Mouse (Mus musculus): Measurements from ENCODE around the gene Tdp2.

The Tdp2 gene

GRCm38 (mm10) chr13:24868233-24868632 lies 36.8 kb downstream of the Tdp2 start:
- DNase-seq (ENCODE audit: extremely low read depth, insufficient read length, low spot score): no peak

- DNase-seq (ENCODE audit: extremely low read depth, insufficient read length, low spot score): no peak
Observed at GRCm38 (mm10) chr13:24879359-24880040, 48.0 kb downstream of the Tdp2 start.

- no peak for DNase-seq (ENCODE audit: extremely low read depth, insufficient read length, low spot score)
Observed at GRCm38 (mm10) chr13:24880208-24880607, 48.7 kb downstream of the Tdp2 start.

- DNase-seq (ENCODE audit: extremely low read depth, insufficient read length, low spot score): no peak
Observed at GRCm38 (mm10) chr13:24880704-24881103, 49.2 kb downstream of the Tdp2 start.

GRCm38 (mm10) chr13:24882411-24882810 lies 50.9 kb downstream of the Tdp2 start:
- DNase-seq (ENCODE audit: extremely low read depth, insufficient read length, low spot score): no peak

GRCm38 (mm10) chr13:24889554-24889953 lies 58.1 kb downstream of the Tdp2 start:
- DNase-seq (ENCODE audit: extremely low read depth, insufficient read length, low spot score): no peak
